Mouse (Mus musculus) neural tube, embryonic 15.5 days (tissue): ENCODE measurements around the gene Bglap2. TPM values are rescaled to one million over a fixed set of nuclear protein-coding genes. Genes with fewer than 3 reads are reported as not detected.
A peak's percentile ranks its signal among the peaks of the same experiment; 100 is the strongest.

Experiments used
- ATAC-seq: fragments of 200-750 bp; cut with Nextera tagmentation; 2 replicates; pipeline ENCODE4 v1.8.0; 2017; ENCODE audit warnings: mild to moderate bottlenecking, moderate TSS enrichment, moderate library complexity; ENCODE audit not compliant: low FRiP score
- H3K27ac ChIP-seq: fragments of 300-500 bp; sonication (generic); replicated peaks from 2 replicates; pipeline ENCODE4 v1.5.1; 2015; ENCODE audit warnings: mild to moderate bottlenecking, inconsistent platforms
- H3K27me3 ChIP-seq: fragments of 300-500 bp; sonication (generic); replicated peaks from 2 replicates; pipeline ENCODE4 v1.6.1; 2015; ENCODE audit warnings: inconsistent platforms
- H3K36me3 ChIP-seq: fragments of 300-500 bp; sonication (generic); 2 replicates; pipeline ENCODE4 v1.6.1; 2015; ENCODE audit warnings: inconsistent platforms
- H3K4me1 ChIP-seq: fragments of 300-500 bp; sonication (generic); 2 replicates; pipeline ENCODE4 v1.6.1; 2015; ENCODE audit warnings: inconsistent platforms
- H3K4me2 ChIP-seq: fragments of 300-500 bp; sonication (generic); 2 replicates; pipeline ENCODE4 v1.6.1; 2015; ENCODE audit warnings: inconsistent platforms, mild to moderate bottlenecking, moderate library complexity
- H3K4me3 ChIP-seq: fragments of 300-500 bp; sonication (generic); replicated peaks from 2 replicates; pipeline ENCODE4 v1.5.1; 2015; ENCODE audit warnings: mild to moderate bottlenecking, inconsistent platforms
- H3K9ac ChIP-seq: fragments of 300-500 bp; sonication (generic); replicated peaks from 2 replicates; pipeline ENCODE4 v1.6.1; 2015; ENCODE audit warnings: mild to moderate bottlenecking, inconsistent platforms
- H3K9me3 ChIP-seq: fragments of 300-500 bp; sonication (generic); replicated peaks from 2 replicates; pipeline ENCODE4 v1.6.1; 2016; ENCODE audit warnings: inconsistent platforms
- WGBS: fragments of 180-500 bp; shearing (Covaris S2); methylation state at CpG from one replicate; pipeline ENCODE4 v1.1.7; 2015; ENCODE audit warnings: mixed read lengths; 5-methylcytosine and 5-hydroxymethylcytosine counted together
- polyA plus RNA-seq: library from polyadenylated mRNA; unstranded; fragments of >200 nt; fragmentation: Nextera tagmentation; extraction: Ambion mirVana; gene quantifications from 2 replicates; pipeline ENCODE4 v1.2.1, GENCODE M21; 2015

Bglap2 gene
- polyA plus RNA-seq, 1 experiment from 2014 or later = not detected

GRCm38 (mm10) chr3:88361612-88362313 lies 16.7 kb downstream of the Bglap2 start:
- Histone ChIP-seq H3K36me3 (peaks cover 59% of the 10 kb centered on the region), H3K27me3 (peaks cover 18% of the 10 kb centered on the region), H3K4me2 (no peak overlapping the region), H3K4me3 (no peak overlapping the region), H3K4me1 (0 out of 2 replicates have a peak, but pooled peaks cover 3% of the 10 kb centered on the region), H3K9me3 (no peaks in the 10 kb centered on the region), H3K27ac (no peak overlapping the region), H3K9ac (no peak overlapping the region)
- ATAC-seq = no peak
- 94% methylated on average over 2 of the region's 2 CpGs for WGBS

GRCm38 (mm10) chr3:88361096-88361495 lies 17.4 kb downstream of the Bglap2 start:
- no peak overlapping the region for H3K4me3 ChIP-seq
- H3K9me3 ChIP-seq = no peaks in the 10 kb centered on the region
- peaks cover 17% of the 10 kb centered on the region for H3K27me3 ChIP-seq
- peaks cover 66% of the 10 kb centered on the region for H3K36me3 ChIP-seq
- H3K9ac ChIP-seq = no peak overlapping the region
- H3K4me1 ChIP-seq = 0 out of 2 replicates have a peak, but pooled peaks cover 2% of the 10 kb centered on the region
- no peak overlapping the region for H3K4me2 ChIP-seq
- WGBS = 70% methylated on average over 6 of the region's 6 CpGs
- H3K27ac ChIP-seq = no peak overlapping the region
- ATAC-seq = no peak

GRCm38 (mm10) chr3:88359989-88360388 lies 18.5 kb downstream of the Bglap2 start:
- Histone ChIP-seq H3K9ac (0 out of 2 replicates have a peak overlapping the region, but pooled peaks have one; percentile 10), H3K4me2 (no peak overlapping the region), H3K27ac (no peak overlapping the region), H3K4me1 (no peaks in the 10 kb centered on the region), H3K4me3 (no peak overlapping the region), H3K27me3 (peaks cover 8% of the 10 kb centered on the region; the same call in 1 of the 2 replicates), H3K9me3 (no peaks in the 10 kb centered on the region), H3K36me3 (peaks cover 77% of the 10 kb centered on the region)
- 77% methylated on average over 3 of the region's 3 CpGs for WGBS
- no peak for ATAC-seq

- ATAC-seq = no peak
- Histone ChIP-seq H3K4me3 (no peak overlapping the region), H3K27me3 (peaks cover 4% of the 10 kb centered on the region; the same call in 1 of the 2 replicates), H3K36me3 (peaks cover 81% of the 10 kb centered on the region), H3K9ac (0 out of 2 replicates have a peak overlapping the region, but pooled peaks have one; percentile 10), H3K4me1 (no peaks in the 10 kb centered on the region), H3K27ac (no peak overlapping the region), H3K9me3 (no peaks in the 10 kb centered on the region), H3K4me2 (no peak overlapping the region)
- WGBS = 54% methylated on average over 5 of the region's 5 CpGs
Observed at GRCm38 (mm10) chr3:88359584-88359983, 18.9 kb downstream of the Bglap2 start.

- H3K27ac ChIP-seq = no peak overlapping the region
- peaks cover 99% of the 10 kb centered on the region for H3K36me3 ChIP-seq
- no peaks in the 10 kb centered on the region for H3K27me3 ChIP-seq
- H3K4me2 ChIP-seq = no peak overlapping the region
- H3K9me3 ChIP-seq = no peaks in the 10 kb centered on the region
- no peak overlapping the region for H3K9ac ChIP-seq
- H3K4me3 ChIP-seq = no peak overlapping the region
- WGBS = 95% methylated on average over 8 of the region's 8 CpGs
- no peaks in the 10 kb centered on the region for H3K4me1 ChIP-seq
- no peak for ATAC-seq
Observed at GRCm38 (mm10) chr3:88354396-88355165, 23.9 kb downstream of the Bglap2 start.

GRCm38 (mm10) chr3:88352907-88353306 lies 25.6 kb downstream of the Bglap2 start:
- no peaks in the 10 kb centered on the region for H3K27me3 ChIP-seq
- H3K36me3 ChIP-seq = peaks cover 98% of the 10 kb centered on the region
- WGBS = 90% methylated on average over 9 of the region's 9 CpGs
- no peak overlapping the region for H3K9ac ChIP-seq
- ATAC-seq = no peak
- H3K4me3 ChIP-seq = no peak overlapping the region
- H3K27ac ChIP-seq = no peak overlapping the region
- no peaks in the 10 kb centered on the region for H3K9me3 ChIP-seq
- no peaks in the 10 kb centered on the region for H3K4me1 ChIP-seq
- H3K4me2 ChIP-seq = no peak overlapping the region

- WGBS = 95% methylated on average over 13 of the region's 13 CpGs
- no peak overlapping the region for H3K27ac ChIP-seq
- no peak for ATAC-seq
- H3K9me3 ChIP-seq = no peaks in the 10 kb centered on the region
- H3K4me3 ChIP-seq = no peak overlapping the region
- no peaks in the 10 kb centered on the region for H3K4me1 ChIP-seq
- no peak overlapping the region for H3K9ac ChIP-seq
- H3K4me2 ChIP-seq = no peak overlapping the region
- H3K27me3 ChIP-seq = no peaks in the 10 kb centered on the region
- H3K36me3 ChIP-seq = peaks cover 99% of the 10 kb centered on the region
Observed at GRCm38 (mm10) chr3:88350732-88351131, 27.8 kb downstream of the Bglap2 start.

GRCm38 (mm10) chr3:88339006-88339405 lies 39.5 kb downstream of the Bglap2 start:
- no peak for ATAC-seq
- Histone ChIP-seq H3K27me3 (no peaks in the 10 kb centered on the region), H3K4me3 (no peak overlapping the region), H3K4me2 (no peak overlapping the region), H3K9me3 (no peaks in the 10 kb centered on the region), H3K9ac (no peak overlapping the region), H3K36me3 (peaks cover 25% of the 10 kb centered on the region), H3K27ac (no peak overlapping the region), H3K4me1 (peaks cover 34% of the 10 kb centered on the region)
- WGBS = 87% methylated on average over 3 of the region's 3 CpGs

- no peak for ATAC-seq
- Histone ChIP-seq H3K4me1 (peaks cover 34% of the 10 kb centered on the region), H3K27ac (no peak overlapping the region), H3K4me2 (no peak overlapping the region), H3K4me3 (no peak overlapping the region), H3K9me3 (no peaks in the 10 kb centered on the region), H3K27me3 (no peaks in the 10 kb centered on the region), H3K36me3 (peaks cover 18% of the 10 kb centered on the region), H3K9ac (no peak overlapping the region)
- 94% methylated on average over 7 of the region's 7 CpGs for WGBS
Observed at GRCm38 (mm10) chr3:88338316-88338715, 40.2 kb downstream of the Bglap2 start.

GRCm38 (mm10) chr3:88337367-88338020 lies 41.0 kb downstream of the Bglap2 start:
- Histone ChIP-seq H3K4me1 (peaks cover 34% of the 10 kb centered on the region), H3K36me3 (peaks cover 10% of the 10 kb centered on the region), H3K9ac (0 out of 2 replicates have a peak overlapping the region, but pooled peaks have one; percentile 21), H3K27ac (0 out of 2 replicates have a peak overlapping the region, but pooled peaks have one; percentile 13), H3K4me3 (peak overlapping the region; percentile 15; the same call in 1 of the 2 replicates), H3K4me2 (peak overlapping the region; percentile 71), H3K9me3 (no peaks in the 10 kb centered on the region), H3K27me3 (no peaks in the 10 kb centered on the region)
- no peak for ATAC-seq
- WGBS = 78% methylated on average over 11 of the region's 11 CpGs
